Mouse (Mus musculus): Measurements from ENCODE around the gene Selenow.

GRCm38 (mm10) chr7:15901366-15902048, 20.7 kb downstream of the Selenow start:
- TF ChIP-seq CTCF (IDR thresholded peaks at IDR 0.05; ENCODE audit: borderline replicate concordance, insufficient read depth, low read length), result no peak
- no peak for TF ChIP-seq POLR2A (IDR thresholded peaks at IDR 0.05; ENCODE audit: low read depth, low read length)

Data from embryonic fibroblast, embryonic 13.5 days (primary cell).